Mouse (Mus musculus) lung, postnatal 0 days (tissue): ENCODE measurements around the gene Cyp27b1.

Source experiments
- CTCF ChIP-seq: IDR thresholded peaks from 2 replicates; pipeline ENCODE4 v1.5.1; 2016; ENCODE audit warnings: antibody characterized with exemption, mild to moderate bottlenecking
- EP300 ChIP-seq: IDR thresholded peaks from 2 replicates; pipeline ENCODE4 v1.6.1; 2016; ENCODE audit warnings: antibody characterized with exemption, mild to moderate bottlenecking, control low read depth

- TF ChIP-seq CTCF (no peak), EP300 (no peak)
Observed at GRCm38 (mm10) chr10:127043187-127043586, 4.9 kb upstream of the Cyp27b1 start.
